Mouse (Mus musculus) lung, postnatal 25 days (tissue): Measurements from ENCODE around the gene Cnot8.
"Not testable (repeated sequence)": the region's sequence is repeated elsewhere in the genome, so short reads cannot be mapped to it uniquely, and the experiment has no call there.

Source experiments
- DNase-seq: peaks from one replicate; pipeline ENCODE4 v3.0.0; 2022; ENCODE audit warnings: low spot score

Gene Cnot8

DNA sequence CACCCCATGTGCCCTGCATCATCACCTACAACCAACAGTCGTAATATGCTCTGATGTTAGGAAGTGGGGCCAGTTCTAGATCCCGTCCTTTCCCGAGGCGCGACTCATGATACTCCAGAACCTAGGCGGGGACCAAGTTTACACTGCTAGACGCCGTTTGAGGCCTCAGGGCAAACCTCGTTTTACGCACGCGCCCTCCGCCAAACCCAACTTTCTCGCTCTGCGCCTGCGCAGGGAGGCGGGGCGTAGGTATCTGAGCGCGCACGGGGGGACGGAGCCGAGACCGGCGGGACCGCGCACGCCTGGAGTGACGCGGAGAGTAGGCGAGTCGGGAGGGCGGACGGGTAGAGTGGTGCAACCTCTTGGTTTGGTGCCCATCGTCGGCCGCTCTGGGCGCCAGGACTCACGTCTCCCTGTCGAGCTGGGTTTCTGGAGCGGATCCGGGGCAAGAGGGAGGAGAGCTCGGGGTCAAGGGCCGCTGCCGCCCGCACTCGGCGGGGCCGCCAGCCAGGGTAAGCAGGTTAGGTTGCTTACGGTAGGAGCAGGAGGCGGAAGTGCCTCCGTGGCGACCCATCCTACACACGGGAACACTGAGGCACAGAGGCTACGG is at the start of gene Cnot8:
TSS of gene Cnot8 (plus strand) at position 457 of the 610 bp plus-strand sequence.
- DNase-seq: peak; percentile 99

- DNase-seq: peak; percentile 20
These were observed 46.5 kb upstream of the Cnot8 start for GRCm38 (mm10) chr11:58057455-58057854.

- DNase-seq: not testable (repeated sequence)
These were observed 44.2 kb upstream of the Cnot8 start for GRCm38 (mm10) chr11:58059752-58060151.

- not testable (repeated sequence) for DNase-seq
These were observed 42.7 kb upstream of the Cnot8 start for GRCm38 (mm10) chr11:58061218-58061617.

- no peak for DNase-seq
These were observed 41.4 kb upstream of the Cnot8 start for GRCm38 (mm10) chr11:58062586-58062985.

DNA sequence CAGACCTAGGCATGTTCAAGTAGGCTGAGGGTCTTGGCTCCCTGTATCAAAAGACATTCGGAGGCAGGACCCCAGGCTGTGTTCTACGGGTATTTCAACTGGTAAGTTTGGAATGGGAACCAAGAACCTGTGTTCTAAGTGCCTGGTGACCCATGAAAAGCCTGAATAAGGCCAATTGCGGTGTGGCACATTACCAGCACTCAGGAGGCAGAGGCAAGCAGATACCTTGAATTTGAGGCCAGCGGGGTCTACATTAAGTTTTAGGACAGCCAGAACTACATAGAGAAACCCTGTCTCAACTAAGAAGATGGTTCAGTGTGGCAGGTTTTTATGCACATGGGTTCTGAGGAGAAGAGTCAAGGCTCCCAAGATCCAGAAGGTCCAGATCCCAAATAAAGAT is 38.9 kb upstream of the Cnot8 start:
- no peak for DNase-seq

GRCm38 (mm10) chr11:58072978-58073377 is 31.0 kb upstream of the Cnot8 start:
- DNase-seq: no peak

GRCm38 (mm10) chr11:58077270-58077669 is 26.7 kb upstream of the Cnot8 start:
- DNase-seq: no peak

GRCm38 (mm10) chr11:58081716-58082115 is 22.2 kb upstream of the Cnot8 start:
- DNase-seq: no peak

- DNase-seq: no peak
These were observed 11.4 kb upstream of the Cnot8 start for GRCm38 (mm10) chr11:58092541-58092940.

GRCm38 (mm10) chr11:58093021-58093528 is 10.9 kb upstream of the Cnot8 start, which contains the start of gene Gm12248:
Gm12248 (minus strand) TSS chr11:58093134.
- DNase-seq: peak; percentile 37

DNA sequence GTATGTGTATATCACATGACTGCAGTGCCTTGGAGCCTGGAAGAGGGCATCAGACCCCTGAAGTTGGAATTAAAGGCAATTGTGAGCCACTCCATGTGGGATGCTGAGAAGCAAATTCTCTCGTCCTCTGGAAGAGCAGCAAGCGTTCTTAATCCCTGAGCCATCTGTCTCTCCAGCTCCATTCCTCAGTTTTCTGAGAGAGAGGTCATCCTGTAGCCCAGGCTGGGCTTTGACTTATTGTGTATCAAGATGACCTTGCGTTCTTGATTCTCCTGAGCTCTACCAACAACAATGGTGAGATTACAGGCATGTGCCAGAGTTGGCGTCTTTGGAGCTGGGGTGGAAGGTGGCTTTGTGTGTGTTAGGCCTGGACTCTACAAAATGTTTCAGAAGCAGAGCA is 9.2 kb upstream of the Cnot8 start:
- DNase-seq: no peak

GRCm38 (mm10) chr11:58095561-58095960 is 8.4 kb upstream of the Cnot8 start:
- DNase-seq: no peak

- DNase-seq: peak; percentile 36
These were observed 7.8 kb upstream of the Cnot8 start for GRCm38 (mm10) chr11:58096160-58096559.

GRCm38 (mm10) chr11:58096821-58097620 is 6.9 kb upstream of the Cnot8 start:
- DNase-seq: no peak

DNA sequence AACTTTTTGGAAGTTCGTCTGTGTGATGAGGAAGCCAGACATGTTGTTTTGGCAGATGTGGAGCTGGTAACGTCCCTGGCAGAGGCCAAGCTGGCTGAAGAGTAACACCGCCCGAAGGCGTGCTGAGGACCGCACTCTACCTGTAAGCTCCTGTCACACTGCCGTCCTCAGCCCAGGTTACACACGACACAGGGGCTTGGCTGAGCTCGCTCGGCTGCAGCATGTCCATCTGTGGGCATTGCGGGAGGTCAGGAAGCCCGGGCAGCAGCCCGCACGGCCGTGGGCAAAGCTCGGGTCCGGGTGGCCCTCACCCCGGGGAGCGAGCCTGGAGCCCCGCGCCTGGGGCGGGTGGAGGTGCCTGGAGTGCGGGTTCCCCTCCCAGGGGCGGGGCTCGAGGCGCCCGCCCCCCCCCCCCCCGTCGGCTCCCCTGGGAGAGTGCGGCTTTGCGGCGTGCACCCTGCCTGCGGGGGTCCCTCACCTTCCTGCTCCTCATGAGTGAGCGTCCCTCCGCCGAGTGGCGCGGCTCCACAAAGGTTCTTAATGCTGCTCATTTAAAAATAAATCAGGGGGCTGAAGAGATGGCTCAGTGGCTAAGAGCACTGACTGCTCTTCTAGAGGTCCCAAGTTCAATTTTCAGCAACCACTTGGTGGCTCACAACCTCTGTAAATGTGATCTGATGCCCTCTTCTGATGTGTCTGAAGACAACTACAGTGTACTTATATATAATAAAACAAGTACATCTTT is 6.2 kb upstream of the Cnot8 start:
- DNase-seq: no peak

- DNase-seq: not testable (repeated sequence)
These were observed 5.6 kb upstream of the Cnot8 start for GRCm38 (mm10) chr11:58098366-58098720.

- no peak for DNase-seq
These were observed 3.9 kb upstream of the Cnot8 start for GRCm38 (mm10) chr11:58100006-58100405.

DNA sequence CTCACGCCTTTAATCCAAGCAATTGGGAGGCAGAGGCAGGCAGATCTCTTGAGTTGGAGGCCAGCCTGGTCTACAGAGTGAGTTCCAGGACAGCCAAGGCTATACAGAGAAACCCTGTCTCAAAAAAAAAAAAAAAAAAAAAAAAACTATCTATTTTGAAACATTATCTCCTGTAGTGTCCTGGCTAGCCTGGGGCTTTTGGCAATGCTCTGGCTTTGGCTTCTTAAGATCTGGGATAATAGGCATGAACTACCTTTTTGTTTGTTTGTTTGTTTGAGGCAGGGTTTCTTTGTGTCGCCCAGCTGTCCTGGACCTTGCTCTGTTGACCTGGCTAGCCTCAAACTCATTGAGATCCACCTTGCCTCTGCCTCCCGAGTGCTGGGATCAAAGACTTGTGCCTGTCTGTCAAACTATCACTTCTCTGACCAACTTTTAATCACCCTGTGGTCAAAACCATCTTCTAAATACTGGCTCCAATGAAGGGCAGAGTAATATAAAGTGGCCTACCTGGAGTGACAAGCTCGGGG is 2.7 kb upstream of the Cnot8 start:
- no peak for DNase-seq

- no peak for DNase-seq
These were observed 1.8 kb upstream of the Cnot8 start for GRCm38 (mm10) chr11:58102146-58102545.

- DNase-seq: no peak
These were observed 1.2 kb upstream of the Cnot8 start for GRCm38 (mm10) chr11:58102581-58103343.

GRCm38 (mm10) chr11:58103344-58103653 is 654 bp upstream of the Cnot8 start:
- DNase-seq: no peak
